Mouse (Mus musculus) cortical plate, adult 2 months (tissue): ENCODE measurements around the gene Prcd.

Experiments
- CTCF ChIP-seq: fragments of 200-500 bp; IDR thresholded peaks from 2 replicates; pipeline ENCODE4 v1.5.1; 2011; ENCODE audit warnings: mild to moderate bottlenecking, control low read depth, low read length; ENCODE audit not compliant: insufficient read depth; ENCODE audit errors: extremely low read depth
- POLR2A ChIP-seq: fragments of 200-500 bp; IDR thresholded peaks from 2 replicates; pipeline ENCODE4 v1.6.1; 2011; ENCODE audit warnings: mild to moderate bottlenecking, low read length, control low read depth; ENCODE audit not compliant: insufficient read depth; ENCODE audit errors: extremely low read depth

- TF ChIP-seq POLR2A (no peak), CTCF (no peak)
Measured at GRCm38 (mm10) chr11:116632962-116633361, 20.4 kb upstream of the Prcd start.
